Mouse (Mus musculus): Measurements from ENCODE around the gene Actbl2.

Gene Actbl2

GRCm38 (mm10) chr13:111254713-111255112 is at the start of gene Actbl2:
Gene Actbl2, plus strand, starts transcription at chr13:111255013.
- DNase-seq (ENCODE audit: low spot score in 2 of 2) = no peak

- DNase-seq (ENCODE audit: low spot score in 2 of 2) = peak in 1 of 2 experiments; percentile 12
Observed at GRCm38 (mm10) chr13:111210649-111211378, 44.0 kb upstream of the Actbl2 start.

GRCm38 (mm10) chr13:111228768-111229167 is 26.0 kb upstream of the Actbl2 start:
- DNase-seq (ENCODE audit: low spot score in 2 of 2) = no peak

GRCm38 (mm10) chr13:111229541-111229940 is 25.3 kb upstream of the Actbl2 start:
- DNase-seq (ENCODE audit: low spot score in 2 of 2) = no peak

- DNase-seq (ENCODE audit: low spot score in 2 of 2) = peak in 1 of 2 experiments; percentile 41
Observed at GRCm38 (mm10) chr13:111232416-111232815, 22.4 kb upstream of the Actbl2 start.

- no peak for DNase-seq (ENCODE audit: low spot score in 2 of 2)
Observed at GRCm38 (mm10) chr13:111233356-111233755, 21.5 kb upstream of the Actbl2 start.

- no peak for DNase-seq (ENCODE audit: low spot score in 2 of 2)
Observed at GRCm38 (mm10) chr13:111234573-111234972, 20.2 kb upstream of the Actbl2 start.

- peak in 1 of 2 experiments; percentile 25 for DNase-seq (ENCODE audit: low spot score in 2 of 2)
Observed at GRCm38 (mm10) chr13:111235719-111236166, 19.1 kb upstream of the Actbl2 start.

- no peak for DNase-seq (ENCODE audit: low spot score in 2 of 2)
Observed at GRCm38 (mm10) chr13:111236461-111236864, 18.4 kb upstream of the Actbl2 start.

- DNase-seq (ENCODE audit: low spot score in 2 of 2) = no peak
Observed at GRCm38 (mm10) chr13:111237296-111237695, 17.5 kb upstream of the Actbl2 start.

- DNase-seq (ENCODE audit: low spot score in 2 of 2) = no peak
Observed at GRCm38 (mm10) chr13:111237865-111238465, 16.8 kb upstream of the Actbl2 start.

GRCm38 (mm10) chr13:111251106-111251505 is 3.7 kb upstream of the Actbl2 start:
- no peak for DNase-seq (ENCODE audit: low spot score in 2 of 2)

GRCm38 (mm10) chr13:111251795-111252194 is 3.0 kb upstream of the Actbl2 start:
- DNase-seq (ENCODE audit: low spot score in 2 of 2) = no peak

- no peak for DNase-seq (ENCODE audit: low spot score in 2 of 2)
Observed at GRCm38 (mm10) chr13:111258016-111258415, 3.2 kb downstream of the Actbl2 start.

GRCm38 (mm10) chr13:111258424-111259092 is 3.7 kb downstream of the Actbl2 start:
- DNase-seq (ENCODE audit: low spot score in 2 of 2) = no peak

- no peak for DNase-seq (ENCODE audit: low spot score in 2 of 2)
Observed at GRCm38 (mm10) chr13:111259093-111259491, 4.3 kb downstream of the Actbl2 start.

- DNase-seq (ENCODE audit: low spot score in 2 of 2) = no peak
Observed at GRCm38 (mm10) chr13:111259711-111260110, 4.9 kb downstream of the Actbl2 start.

- no peak for DNase-seq (ENCODE audit: low spot score in 2 of 2)
Observed at GRCm38 (mm10) chr13:111263186-111263585, 8.4 kb downstream of the Actbl2 start.

- DNase-seq (ENCODE audit: low spot score in 2 of 2) = no peak
Observed at GRCm38 (mm10) chr13:111263758-111264157, 8.9 kb downstream of the Actbl2 start.

GRCm38 (mm10) chr13:111265231-111266000 is 10.6 kb downstream of the Actbl2 start:
- DNase-seq (ENCODE audit: low spot score in 2 of 2) = no peak

GRCm38 (mm10) chr13:111266855-111267254 is 12.0 kb downstream of the Actbl2 start:
- no peak for DNase-seq (ENCODE audit: low spot score in 2 of 2)

- DNase-seq (ENCODE audit: low spot score in 2 of 2) = no peak
Observed at GRCm38 (mm10) chr13:111268992-111269391, 14.2 kb downstream of the Actbl2 start.
